Mouse (Mus musculus) CH12.LX (cell line): ENCODE measurements at regions not wholly inside any gene's neighbourhood (a gene's known extent, or its start where the extent isn't known, plus 50 kb on each side); places are given as distances from the start of the nearest gene placed in this dataset.
"Not testable (repeated sequence)": the region's sequence is repeated elsewhere in the genome, so short reads cannot be mapped to it uniquely, and the experiment has no call there.

Experiments
- DNase-seq: peaks from one replicate; pipeline ENCODE4 v3.0.0-alpha.2; 2013; ENCODE audit errors: extremely low read depth
- H3K27ac ChIP-seq: 2 replicates; pipeline ENCODE4 v1.5.1; 2012; ENCODE audit warnings: low read depth, mild to moderate bottlenecking, control low read depth, moderate library complexity; ENCODE audit not compliant: insufficient read depth
- H3K27me3 ChIP-seq: replicated peaks from 2 replicates; pipeline ENCODE3; 2012; ENCODE audit warnings: inconsistent platforms
- H3K36me3 ChIP-seq, 2 experiments: replicated peaks in 1 of 2; 2 replicates each; pipeline versions ENCODE3 to v1.6.1; 2012; ENCODE audit warnings: inconsistent platforms in 1 of 2, low read length in 1 of 2, mild to moderate bottlenecking in 1 of 2, mixed read lengths in 1 of 2, moderate library complexity in 1 of 2; ENCODE audit not compliant: control insufficient read depth in 1 of 2, insufficient read depth in 1 of 2
- H3K4me1 ChIP-seq, 2 experiments: 2 replicates each; pipeline ENCODE4 v1.6.1; 2012; ENCODE audit warnings: inconsistent platforms in 1 of 2, moderate library complexity in 1 of 2; ENCODE audit not compliant: insufficient read depth in 2 of 2, control insufficient read depth in 1 of 2
- H3K4me2 ChIP-seq: 2 replicates; pipeline ENCODE4 v1.6.1; 2012; ENCODE audit warnings: low read depth, mild to moderate bottlenecking, control low read depth; ENCODE audit not compliant: poor library complexity, insufficient read depth, severe bottlenecking
- H3K4me3 ChIP-seq, 3 experiments: fragments of 150-350 bp in 1 of 3; sonication (generic) in 1 of 3; replicated peaks in 1 of 3; 2 replicates each; pipeline versions ENCODE3 to v1.5.1; 2011 to 2012; ENCODE audit warnings: low read depth in 2 of 3, low read length in 2 of 3, mild to moderate bottlenecking in 2 of 3, moderate library complexity in 2 of 3, control low read depth in 1 of 3, improper control_type of control experiment in 1 of 3, inconsistent platforms in 1 of 3, mixed read lengths in 1 of 3; ENCODE audit not compliant: poor library complexity in 1 of 3
- H3K79me2 ChIP-seq: replicated peaks from 2 replicates; pipeline ENCODE4 v1.6.1; 2012; ENCODE audit warnings: mild to moderate bottlenecking, moderate library complexity; ENCODE audit not compliant: control insufficient read depth, poor library complexity, insufficient read depth, severe bottlenecking; ENCODE audit errors: extremely low read depth
- H3K9ac ChIP-seq: 2 replicates; pipeline ENCODE4 v1.6.1; 2012; ENCODE audit warnings: low read depth, mild to moderate bottlenecking, control low read depth, moderate library complexity; ENCODE audit not compliant: insufficient read depth
- H3K9me3 ChIP-seq: replicated peaks from 2 replicates; pipeline ENCODE3; 2012; ENCODE audit warnings: low read length, inconsistent platforms, mixed read lengths
- CHD2 ChIP-seq: IDR thresholded peaks from 2 replicates; pipeline ENCODE4 v1.6.1; 2011; ENCODE audit warnings: low read length, improper control_type of control experiment
- CTCF ChIP-seq, 2 experiments: IDR thresholded peaks in 1 of 2; conservative IDR thresholded peaks in 1 of 2; 2 replicates each; pipeline ENCODE4 v1.5.1; 2011 to 2012; ENCODE audit warnings: low read depth in 2 of 2, low read length in 2 of 2, improper control_type of control experiment in 1 of 2, inconsistent platforms in 1 of 2, mild to moderate bottlenecking in 1 of 2, moderate library complexity in 1 of 2
- ELF1 ChIP-seq: IDR thresholded peaks from 2 replicates; pipeline ENCODE4 v1.6.1; 2014; ENCODE audit warnings: low read depth, mild to moderate bottlenecking, inconsistent platforms, low read length, improper control_type of control experiment
- GABPA ChIP-seq: IDR thresholded peaks from 2 replicates; pipeline ENCODE4 v1.6.1; 2012; ENCODE audit warnings: low read depth, low read length, improper control_type of control experiment, inconsistent platforms; ENCODE audit not compliant: insufficient replicate concordance
- HCFC1 ChIP-seq: IDR thresholded peaks from 2 replicates; pipeline ENCODE4 v1.6.1; 2012; ENCODE audit warnings: low read depth, mild to moderate bottlenecking, inconsistent platforms, low read length, improper control_type of control experiment
- MAZ ChIP-seq: IDR thresholded peaks from 2 replicates; pipeline ENCODE4 v1.6.1; 2012; ENCODE audit warnings: low read depth, mild to moderate bottlenecking, inconsistent platforms, low read length, improper control_type of control experiment, moderate library complexity
- NELFE ChIP-seq: IDR thresholded peaks from 2 replicates; pipeline ENCODE4 v1.6.1; 2011; ENCODE audit warnings: low read depth, low read length, improper control_type of control experiment
- NRF1 ChIP-seq: IDR thresholded peaks from 2 replicates; pipeline ENCODE4 v1.6.1; 2014; ENCODE audit warnings: low read depth, mild to moderate bottlenecking, inconsistent platforms, low read length, improper control_type of control experiment, moderate library complexity
- PAX5 ChIP-seq: IDR thresholded peaks from 2 replicates; pipeline ENCODE4 v1.6.1; 2012; ENCODE audit warnings: low read length, inconsistent platforms, mixed read lengths
- POLR2A ChIP-seq: IDR thresholded peaks from 2 replicates; pipeline ENCODE4 v1.6.1; 2011; ENCODE audit warnings: low read depth, mild to moderate bottlenecking, improper control_type of control experiment, low read length
- RAD21 ChIP-seq: IDR thresholded peaks from 2 replicates; pipeline ENCODE4 v1.6.1; 2011; ENCODE audit warnings: low read depth, mild to moderate bottlenecking, low read length, improper control_type of control experiment, moderate library complexity
- RCOR1 ChIP-seq: conservative IDR thresholded peaks from 2 replicates; pipeline ENCODE4 v1.6.1; 2012; ENCODE audit warnings: low read depth, mild to moderate bottlenecking, inconsistent platforms, low read length, improper control_type of control experiment
- SIN3A ChIP-seq: IDR thresholded peaks from 2 replicates; pipeline ENCODE4 v1.6.1; 2012; ENCODE audit warnings: low read length, improper control_type of control experiment, inconsistent platforms
- SMC3 ChIP-seq: IDR thresholded peaks from 2 replicates; pipeline ENCODE4 v1.6.1; 2011; ENCODE audit warnings: low read depth, low read length, improper control_type of control experiment
- UBTF ChIP-seq: IDR thresholded peaks from 2 replicates; pipeline ENCODE4 v1.6.1; 2012; ENCODE audit warnings: low read depth, mild to moderate bottlenecking, inconsistent platforms, low read length, improper control_type of control experiment, moderate library complexity
- ZNF384 ChIP-seq: IDR thresholded peaks from 2 replicates; pipeline ENCODE4 v1.6.1; 2012; ENCODE audit warnings: low read depth, low read length, improper control_type of control experiment, inconsistent platforms
- dilution Hi-C: fragments of 300-500 bp; cut with MboI; formaldehyde crosslinking; loops from 2 replicates; pipeline ENCODE4 v1.14.3; 2020; ENCODE audit warnings: low sequenced_read_pairs; ENCODE audit not compliant: extremely low pct_unique_long_range_greater_than_20kb, extremely low pct_ligation_motif_present
- in situ Hi-C: fragments of 300-500 bp; cut with MboI; formaldehyde crosslinking; loops from 3 replicates; pipeline ENCODE4 v1.14.3; 2019; ENCODE audit warnings: low sequenced_read_pairs, low pct_ligation_motif_present, low pct_unique_long_range_greater_than_20kb, mixed read lengths

DNA sequence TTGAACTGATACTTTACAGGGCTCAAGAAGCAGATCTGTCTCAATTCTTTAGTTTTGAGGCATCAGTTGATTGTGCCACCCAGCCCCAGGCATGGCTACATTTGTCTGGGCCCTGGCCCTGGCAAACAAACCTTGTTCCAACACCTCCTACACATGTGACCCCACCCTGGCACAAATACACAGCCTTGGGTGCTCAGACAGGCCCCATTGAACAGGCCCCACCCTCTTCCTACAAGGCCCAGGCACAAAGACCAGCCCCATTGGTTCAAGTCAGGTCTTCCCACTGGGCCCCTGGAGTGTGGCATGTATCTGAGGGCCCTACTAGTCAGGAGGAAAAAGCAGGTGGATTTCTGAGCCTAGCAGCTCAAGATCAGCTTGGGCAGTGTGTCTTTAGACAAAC, 198.4 kb downstream of the Gm906 start:
- H3K27me3 ChIP-seq, H3K27ac ChIP-seq, H3K4me1 ChIP-seq, H3K9ac ChIP-seq, H3K4me2 ChIP-seq, H3K79me2 ChIP-seq, dilution Hi-C loops, in situ Hi-C loops, H3K9me3 ChIP-seq, H3K4me3 ChIP-seq, H3K36me3 ChIP-seq, DNase-seq: not testable (repeated sequence)

- H3K4me1 ChIP-seq, H3K27me3 ChIP-seq, DNase-seq, dilution Hi-C loops, H3K36me3 ChIP-seq, H3K27ac ChIP-seq, H3K9ac ChIP-seq, in situ Hi-C loops, H3K4me3 ChIP-seq, H3K4me2 ChIP-seq, H3K9me3 ChIP-seq, H3K79me2 ChIP-seq: not testable (repeated sequence)
These were observed 199.0 kb downstream of the Gm906 start for GRCm38 (mm10) chr13:50051110-50051509.

GRCm38 (mm10) chr13:50031757-50032156, 218.4 kb downstream of the Gm906 start:
- DNase-seq, result peak; percentile 40
- Histone ChIP-seq H3K79me2 (no peaks in the 10 kb centered on the region), H3K4me2 (no peak overlapping the region), H3K4me1 (no peaks in the 10 kb centered on the region), H3K36me3 (no peaks in the 10 kb centered on the region), H3K9me3 (no peaks in the 10 kb centered on the region), H3K4me3 (no peak overlapping the region), H3K9ac (no peak overlapping the region), H3K27me3 (no peaks in the 10 kb centered on the region), H3K27ac (no peak overlapping the region)
- TF ChIP-seq GABPA, result no peak
- no peak for TF ChIP-seq ZNF384
- TF ChIP-seq HCFC1, result no peak
- peak; percentile 28 for TF ChIP-seq RAD21
- TF ChIP-seq RCOR1, result no peak
- no peak for TF ChIP-seq NELFE
- TF ChIP-seq ELF1, result no peak
- TF ChIP-seq POLR2A, result no peak
- no peak for TF ChIP-seq UBTF
- TF ChIP-seq CHD2, result no peak
- TF ChIP-seq CTCF (conservative IDR thresholded peaks at IDR 0.05 in 1 of 2, IDR thresholded peaks at IDR 0.05 in 1 of 2; ENCODE audit: low read depth in 2 of 2, low read length in 2 of 2), result peak; percentile 73 to 84
- no peak for TF ChIP-seq SIN3A
- no peak for TF ChIP-seq PAX5
- no peak for TF ChIP-seq NRF1
- no peak for TF ChIP-seq MAZ
- TF ChIP-seq SMC3, result peak; percentile 23; the same call in 1 of the 2 replicates
- in situ Hi-C loops (no loop called here), dilution Hi-C loops (no loop called here)

DNA sequence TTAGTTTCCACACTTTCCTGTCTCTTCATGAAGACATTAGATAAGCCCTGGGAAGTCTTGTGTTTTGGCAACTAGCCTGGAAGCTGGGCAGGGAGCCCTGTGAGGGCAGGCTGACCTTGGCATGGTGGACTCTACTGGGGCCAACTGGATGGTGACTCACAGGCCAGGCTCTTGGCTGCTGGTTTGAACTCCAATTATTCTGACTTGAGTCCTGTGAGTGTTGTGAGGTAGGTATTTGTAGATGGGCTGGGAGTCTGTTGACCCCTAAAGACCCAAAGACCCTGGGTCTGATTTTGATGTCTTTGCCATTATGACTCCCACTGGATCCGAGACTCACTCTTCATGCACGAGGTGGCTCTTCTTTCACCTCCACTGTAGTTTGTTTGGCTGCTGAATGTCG, 208.9 kb upstream of the Gm30302 start:
- dilution Hi-C loops, H3K4me1 ChIP-seq, H3K9ac ChIP-seq, H3K27ac ChIP-seq, DNase-seq, in situ Hi-C loops, H3K36me3 ChIP-seq, H3K9me3 ChIP-seq, H3K4me3 ChIP-seq, H3K79me2 ChIP-seq, H3K4me2 ChIP-seq, H3K27me3 ChIP-seq: not testable (repeated sequence)

GRCm38 (mm10) chr13:49966072-49966471, 167.3 kb upstream of the Gm30302 start:
- H3K36me3 ChIP-seq, H3K27me3 ChIP-seq, dilution Hi-C loops, in situ Hi-C loops, H3K4me3 ChIP-seq, DNase-seq, H3K79me2 ChIP-seq, H3K4me2 ChIP-seq, H3K27ac ChIP-seq, H3K9ac ChIP-seq, H3K9me3 ChIP-seq, H3K4me1 ChIP-seq: not testable (repeated sequence)
